Mouse (Mus musculus): Measurements from ENCODE around the gene Nup210. TPM values are rescaled to one million over a fixed set of nuclear protein-coding genes. Genes with fewer than 3 reads are reported as not detected.

The Nup210 gene
- total RNA-seq, 2 experiments from 2014 or later: 18.8 to 31.7 TPM

DNA sequence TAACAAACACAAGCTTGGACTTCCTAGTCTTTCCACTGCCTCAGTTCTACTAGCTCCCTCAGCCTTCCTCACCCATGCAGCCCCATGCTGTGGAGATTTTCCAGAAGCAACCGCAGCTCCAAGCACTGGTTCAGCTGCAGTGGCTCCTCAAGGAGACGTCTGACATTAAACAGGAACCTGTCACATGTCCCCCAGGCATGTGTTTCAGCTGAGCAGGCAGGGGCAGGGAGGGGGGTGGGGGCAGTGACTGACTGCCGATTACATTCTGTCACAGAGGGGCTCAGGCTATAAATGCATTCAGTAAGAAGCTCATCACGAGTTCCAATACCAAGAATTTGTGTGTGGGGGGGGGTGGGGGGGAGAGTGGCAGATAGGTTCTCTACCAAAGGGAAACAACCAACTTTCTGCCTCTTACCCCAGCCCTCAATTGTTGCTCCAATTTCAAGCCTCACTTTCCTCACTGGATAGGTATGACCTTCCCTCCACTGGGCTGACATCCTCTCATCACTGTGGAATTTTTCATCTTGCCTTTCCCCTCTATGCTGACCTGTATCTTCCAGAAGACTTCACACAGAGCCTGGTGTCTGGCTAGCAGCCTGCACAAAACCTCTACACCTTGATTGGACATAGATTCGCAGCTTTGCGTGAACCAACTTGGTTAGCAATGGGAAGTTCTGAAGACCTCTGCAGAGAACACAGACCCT, 71.8 kb downstream of the Nup210 start:
- Histone ChIP-seq H3K4me3 (no peak overlapping the region), H3K27ac (peak overlapping the region; percentile 8; the same call in 1 of the 2 replicates)
- intact Hi-C loops (cut with DNase I): no loop called here
- no peak for DNase-seq
- no peak for TF ChIP-seq CTCF (IDR thresholded peaks at IDR 0.05)

DNA sequence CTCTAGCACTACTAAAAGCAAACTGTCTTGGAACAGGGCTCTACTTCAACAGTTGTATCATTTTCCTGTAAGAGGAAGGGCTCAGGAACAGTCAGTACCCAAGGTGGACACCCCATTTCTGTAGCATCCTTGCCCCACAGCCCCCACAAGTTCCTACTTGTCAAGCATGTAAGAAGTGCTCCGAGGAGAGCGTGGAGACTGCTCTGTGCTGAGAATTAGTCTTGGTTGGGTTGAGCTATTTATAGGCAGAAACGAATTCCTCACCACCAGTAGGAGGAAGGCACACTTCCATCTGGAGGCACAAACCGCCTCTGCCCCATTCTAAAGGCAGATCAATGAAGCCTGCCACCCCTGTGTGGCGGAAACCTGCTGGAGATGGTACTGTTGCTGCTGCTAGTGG, 75.3 kb downstream of the Nup210 start:
- Histone ChIP-seq H3K27ac (peak overlapping the region; percentile 24; the same call in 1 of the 2 replicates), H3K4me3 (no peak overlapping the region)
- peak; percentile 4; the same call in 1 of the 2 replicates for TF ChIP-seq CTCF (IDR thresholded peaks at IDR 0.05)
- DNase-seq: no peak
- intact Hi-C loops (cut with DNase I): no loop called here

DNA sequence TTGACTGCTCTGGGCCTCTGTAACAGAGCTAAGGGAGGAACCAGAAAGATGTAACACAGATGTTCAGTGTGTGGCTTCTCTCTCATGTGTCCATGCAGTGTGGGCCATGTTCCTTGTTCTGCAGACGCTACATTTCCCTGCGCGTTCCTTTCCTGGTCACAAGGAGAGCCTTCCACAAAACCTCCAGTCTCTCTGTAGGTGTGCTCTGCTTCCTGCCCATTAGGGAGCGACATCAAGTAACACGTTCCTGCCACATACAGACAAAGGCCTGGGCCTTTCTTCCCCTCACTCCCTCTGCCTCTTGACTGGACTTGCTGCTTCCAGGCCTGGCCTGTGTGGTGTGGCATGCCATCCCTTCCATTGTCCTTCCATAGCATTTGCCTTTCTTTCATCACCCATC, 88.4 kb downstream of the Nup210 start:
- Histone ChIP-seq H3K4me3 (no peak overlapping the region), H3K27ac (no peak overlapping the region)
- DNase-seq: no peak
- intact Hi-C loops (cut with DNase I): no loop called here
- TF ChIP-seq CTCF (IDR thresholded peaks at IDR 0.05): no peak

DNA sequence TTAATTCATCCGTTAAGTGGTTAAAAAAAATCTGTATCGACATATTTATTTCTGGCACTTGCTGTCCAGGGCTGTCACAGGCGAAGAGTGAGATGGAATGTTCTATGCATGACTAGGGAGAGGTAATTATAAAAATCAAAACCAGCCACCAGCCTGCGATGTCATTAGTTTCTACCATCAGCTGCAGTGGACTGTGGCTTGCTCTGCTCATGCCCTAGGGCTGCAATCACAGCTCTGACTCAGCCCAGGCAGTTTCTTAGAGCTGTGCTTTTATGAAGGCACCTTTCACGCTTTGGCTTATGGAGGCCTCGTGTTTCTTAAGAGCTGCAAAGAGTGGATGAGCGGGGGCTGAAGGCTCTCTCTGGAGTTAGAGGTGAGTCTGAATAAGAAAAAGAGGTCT, 95.8 kb downstream of the Nup210 start:
- no peak for DNase-seq
- H3K4me3 ChIP-seq: no peak overlapping the region
- TF ChIP-seq CTCF (IDR thresholded peaks at IDR 0.05): no peak
- intact Hi-C loops (cut with DNase I): no loop called here
- no peak overlapping the region for H3K27ac ChIP-seq

DNA sequence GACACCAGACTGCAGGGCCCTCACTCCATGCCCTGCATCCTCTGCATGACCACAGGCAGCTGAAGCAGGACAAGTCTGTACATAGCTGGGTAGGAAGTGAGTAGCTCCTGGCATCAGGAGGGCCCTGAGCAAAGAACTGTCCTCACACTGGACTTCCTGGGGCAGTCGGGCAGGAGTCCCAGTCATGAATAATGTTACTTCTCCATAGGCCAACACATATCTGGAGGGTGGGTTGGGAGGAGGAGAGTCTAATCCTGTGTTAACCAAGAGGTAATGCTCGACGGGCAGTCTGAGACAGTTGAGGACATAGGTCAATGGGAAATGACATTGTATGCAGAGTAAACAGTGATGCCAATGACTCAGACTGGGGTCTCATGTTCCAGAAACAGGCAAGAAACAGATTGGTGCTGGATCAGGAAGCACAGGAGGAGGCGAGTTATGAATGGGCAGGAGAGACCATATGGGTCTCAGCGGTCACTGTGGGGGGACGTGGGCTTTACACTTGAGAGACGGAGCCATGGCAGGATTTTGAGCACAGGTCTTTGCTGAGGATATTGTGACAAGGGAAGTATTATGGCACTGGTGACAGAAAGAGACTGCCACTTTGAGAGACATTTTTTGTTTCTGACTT, 99.9 kb downstream of the Nup210 start:
- intact Hi-C loops (cut with DNase I): no loop called here
- TF ChIP-seq CTCF (IDR thresholded peaks at IDR 0.05): no peak
- no peak overlapping the region for H3K27ac ChIP-seq
- no peak for DNase-seq
- no peak overlapping the region for H3K4me3 ChIP-seq

DNA sequence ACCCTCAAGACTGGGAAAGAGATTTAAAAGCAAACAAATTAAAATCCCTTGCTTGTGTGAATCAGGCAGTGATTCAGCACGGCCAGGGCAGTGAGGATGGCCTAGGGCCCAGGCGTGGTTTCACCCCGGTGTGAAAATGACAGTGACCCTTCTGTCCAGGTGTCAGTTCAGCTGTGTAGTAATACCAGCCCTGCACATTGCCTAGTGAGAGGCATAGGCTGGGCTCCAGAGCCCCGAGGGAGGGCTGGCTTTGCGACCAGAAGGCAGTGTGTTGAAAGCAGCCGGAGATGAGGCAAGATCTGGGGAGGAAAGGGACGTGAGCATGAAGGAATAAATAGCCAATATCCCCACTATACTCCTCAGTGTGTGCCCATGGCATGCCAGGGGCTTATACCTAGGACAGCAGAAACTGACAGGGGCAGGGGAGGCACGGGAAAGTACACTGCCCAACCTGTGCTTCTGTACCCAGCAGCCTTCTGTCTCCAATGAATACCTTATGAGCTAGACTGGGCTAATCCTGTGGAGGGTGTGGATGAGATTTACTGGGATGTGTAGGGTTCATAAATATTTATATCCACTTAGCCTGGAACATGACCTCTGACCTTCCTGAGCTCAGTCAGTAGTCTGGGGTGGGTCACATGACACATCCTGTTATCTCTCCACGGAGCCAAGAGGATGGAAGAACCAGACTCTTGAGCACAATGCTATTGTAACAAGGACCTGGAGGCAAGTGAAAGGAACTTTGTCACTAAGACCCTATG, 102.3 kb downstream of the Nup210 start:
- DNase-seq: no peak
- no peak for TF ChIP-seq CTCF (IDR thresholded peaks at IDR 0.05)
- H3K27ac ChIP-seq: no peak overlapping the region
- no peak overlapping the region for H3K4me3 ChIP-seq
- intact Hi-C loops (cut with DNase I): no loop called here

DNA sequence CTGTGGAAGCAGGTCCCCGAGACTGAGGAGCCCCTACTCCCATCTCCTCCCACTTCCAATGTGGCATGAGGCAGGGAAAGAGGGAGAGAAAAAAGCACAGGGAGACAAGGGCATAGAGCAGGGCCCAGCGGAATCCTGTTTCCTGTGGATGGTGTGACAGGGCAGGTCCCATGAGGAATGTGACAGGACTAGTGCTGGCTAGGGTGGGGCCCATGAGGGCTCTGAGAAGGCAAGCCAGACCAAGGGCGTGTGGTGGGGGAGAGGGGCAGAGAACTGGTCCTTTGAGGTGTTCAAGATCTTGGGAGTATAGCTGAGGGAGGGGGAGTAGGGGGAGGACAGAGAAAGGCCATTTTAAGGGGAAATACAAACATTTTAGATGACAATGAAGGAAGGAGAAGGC, 104.2 kb downstream of the Nup210 start:
- TF ChIP-seq CTCF (IDR thresholded peaks at IDR 0.05): no peak
- intact Hi-C loops (cut with DNase I): no loop called here
- DNase-seq: no peak
- Histone ChIP-seq H3K4me3 (no peak overlapping the region), H3K27ac (no peak overlapping the region)

DNA sequence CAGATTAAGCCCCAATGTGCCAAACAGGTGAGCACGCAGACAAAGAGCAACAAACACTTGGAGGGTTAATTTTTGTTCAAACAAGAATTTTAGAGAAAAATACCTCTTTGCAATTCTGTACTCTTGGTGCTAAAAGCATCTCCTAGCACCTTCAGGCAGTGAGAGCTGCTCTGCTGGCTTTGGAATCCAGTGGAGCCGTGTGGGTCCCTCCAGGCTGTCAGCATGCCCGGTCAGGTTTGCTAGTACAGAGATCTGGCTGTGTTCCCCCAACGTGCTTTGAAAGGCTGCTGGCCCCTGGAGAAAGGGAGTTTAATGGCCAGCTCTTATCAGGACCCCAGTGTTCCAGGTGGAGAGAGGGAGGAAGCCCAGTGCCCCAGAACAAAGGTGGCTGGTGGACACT, 105.1 kb downstream of the Nup210 start:
- TF ChIP-seq CTCF (IDR thresholded peaks at IDR 0.05): no peak

DNA sequence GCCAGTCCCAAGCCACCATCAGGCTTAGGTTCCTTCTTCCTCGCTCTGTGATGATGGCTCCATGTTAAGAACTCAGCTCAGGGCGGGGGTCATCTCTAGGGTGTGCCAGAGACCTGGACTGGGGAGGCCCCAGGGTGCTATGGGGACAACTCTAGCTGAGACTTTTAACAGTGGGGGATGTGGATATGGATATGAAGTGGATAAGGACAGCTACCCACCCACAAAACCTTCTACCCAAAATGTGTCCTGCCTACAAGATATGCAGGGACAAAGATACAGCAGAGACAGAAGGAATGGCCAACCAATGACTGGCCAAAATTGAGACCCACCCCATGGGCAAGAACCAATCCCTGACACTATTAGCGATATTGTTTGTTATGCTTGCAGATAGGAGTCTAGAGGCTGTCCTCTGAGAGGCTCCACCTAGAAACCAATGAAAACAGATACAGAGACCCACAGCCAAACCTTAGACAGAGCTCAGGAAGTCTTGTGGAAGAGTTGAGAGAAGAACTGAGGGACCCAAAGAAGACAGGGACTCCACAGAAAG, 108.3 kb downstream of the Nup210 start:
- Histone ChIP-seq H3K4me3 (no peak overlapping the region), H3K27ac (no peak overlapping the region)
- intact Hi-C loops (cut with DNase I): no loop called here

More for the DNA sequence above, 105.1 kb downstream of the Nup210 start:
- intact Hi-C loops (cut with DNase I): no loop called here
- DNase-seq: no peak
- Histone ChIP-seq H3K27ac (no peak overlapping the region), H3K4me3 (no peak overlapping the region)

DNA sequence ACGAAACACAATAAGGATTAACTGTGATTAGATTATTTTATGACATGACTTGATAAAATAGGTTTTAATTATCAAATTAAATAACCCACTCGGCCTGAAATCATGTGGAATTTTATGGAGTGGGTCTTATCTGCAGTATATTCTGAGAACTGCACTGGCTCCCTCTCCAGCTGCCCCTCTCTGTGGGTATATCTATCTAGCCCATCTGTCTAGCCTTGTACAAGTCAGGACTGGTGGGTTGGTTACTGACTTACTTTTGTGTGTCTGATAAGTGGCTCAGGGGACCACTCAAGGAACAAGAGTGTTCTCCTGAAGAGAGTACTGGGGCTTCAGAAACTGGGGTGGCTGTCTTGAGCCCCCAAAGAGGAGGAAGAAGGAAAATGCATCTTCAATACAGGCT, 109.4 kb downstream of the Nup210 start:
- DNase-seq: no peak
- intact Hi-C loops (cut with DNase I): no loop called here
- H3K4me3 ChIP-seq: no peak overlapping the region
- no peak overlapping the region for H3K27ac ChIP-seq
- TF ChIP-seq CTCF (IDR thresholded peaks at IDR 0.05): no peak

More for the DNA sequence above, 108.3 kb downstream of the Nup210 start:
- TF ChIP-seq CTCF (IDR thresholded peaks at IDR 0.05): no peak
- DNase-seq: no peak

DNA sequence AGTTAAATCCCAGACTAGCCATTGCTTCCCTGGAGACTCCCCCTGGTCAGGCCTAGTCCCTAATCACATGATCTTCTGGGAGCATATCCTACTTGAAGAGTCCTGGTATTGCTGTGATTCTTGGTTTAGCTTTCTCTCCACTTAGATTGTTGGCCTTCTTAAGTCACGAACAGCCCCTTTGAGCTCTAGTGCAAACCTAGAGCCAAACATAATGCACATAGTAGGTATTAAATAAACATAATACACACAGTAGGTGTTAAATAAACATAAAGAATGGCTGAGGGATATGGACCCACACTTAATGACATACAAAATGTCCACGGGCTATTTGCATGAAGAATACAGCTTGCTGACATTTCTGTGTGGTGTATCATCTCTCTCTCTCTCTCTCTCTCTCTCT, 112.5 kb downstream of the Nup210 start:
- Histone ChIP-seq H3K4me3 (no peak overlapping the region), H3K27ac (no peak overlapping the region)
- intact Hi-C loops (cut with DNase I): no loop called here
- DNase-seq: no peak
- TF ChIP-seq CTCF (IDR thresholded peaks at IDR 0.05): no peak

DNA sequence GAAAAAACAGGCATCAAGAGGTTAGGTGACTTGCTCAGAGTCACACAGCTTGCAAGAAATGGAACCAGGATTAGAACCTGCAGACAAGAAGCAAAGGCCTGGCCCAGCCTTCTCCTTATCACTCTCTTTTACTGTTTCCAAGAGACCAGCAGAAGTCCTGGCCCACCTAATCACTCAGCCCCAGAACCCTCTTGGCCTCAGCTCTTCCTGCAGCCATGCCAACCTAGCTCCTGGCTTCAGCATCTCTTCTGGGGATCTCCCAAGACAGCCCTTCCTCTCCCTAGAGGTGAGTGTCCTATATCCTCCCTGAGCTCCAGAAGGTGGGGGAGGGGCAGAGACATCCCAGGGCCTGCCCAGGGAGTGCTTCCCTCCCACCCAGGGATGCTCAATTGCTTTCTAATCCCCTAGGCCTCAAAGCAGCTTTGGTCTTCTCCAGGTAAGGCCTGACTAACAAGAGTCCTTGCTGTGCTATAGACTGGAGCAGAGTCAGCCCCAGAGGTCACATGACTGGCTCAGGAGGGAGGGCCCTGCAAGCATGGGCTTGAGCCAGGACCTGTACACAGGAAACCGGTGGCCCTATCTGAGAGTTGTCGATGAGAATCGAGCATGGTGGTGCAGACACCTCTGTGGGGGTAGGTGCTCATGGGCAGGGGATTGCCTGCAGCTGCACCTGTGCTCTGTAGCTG, 113.2 kb downstream of the Nup210 start:
- no peak for TF ChIP-seq CTCF (IDR thresholded peaks at IDR 0.05)
- intact Hi-C loops (cut with DNase I): no loop called here
- Histone ChIP-seq H3K27ac (no peak overlapping the region), H3K4me3 (no peak overlapping the region)
- DNase-seq: peak; percentile 8
